Mouse (Mus musculus) Muller cell, postnatal 12 days (primary cell): ENCODE results near the gene Ift88.

Experiments used
- DNase-seq: peaks from one replicate; pipeline ENCODE4 v3.0.0-alpha.2; 2015; ENCODE audit errors: inconsistent ontology term

Ift88 gene

DNA sequence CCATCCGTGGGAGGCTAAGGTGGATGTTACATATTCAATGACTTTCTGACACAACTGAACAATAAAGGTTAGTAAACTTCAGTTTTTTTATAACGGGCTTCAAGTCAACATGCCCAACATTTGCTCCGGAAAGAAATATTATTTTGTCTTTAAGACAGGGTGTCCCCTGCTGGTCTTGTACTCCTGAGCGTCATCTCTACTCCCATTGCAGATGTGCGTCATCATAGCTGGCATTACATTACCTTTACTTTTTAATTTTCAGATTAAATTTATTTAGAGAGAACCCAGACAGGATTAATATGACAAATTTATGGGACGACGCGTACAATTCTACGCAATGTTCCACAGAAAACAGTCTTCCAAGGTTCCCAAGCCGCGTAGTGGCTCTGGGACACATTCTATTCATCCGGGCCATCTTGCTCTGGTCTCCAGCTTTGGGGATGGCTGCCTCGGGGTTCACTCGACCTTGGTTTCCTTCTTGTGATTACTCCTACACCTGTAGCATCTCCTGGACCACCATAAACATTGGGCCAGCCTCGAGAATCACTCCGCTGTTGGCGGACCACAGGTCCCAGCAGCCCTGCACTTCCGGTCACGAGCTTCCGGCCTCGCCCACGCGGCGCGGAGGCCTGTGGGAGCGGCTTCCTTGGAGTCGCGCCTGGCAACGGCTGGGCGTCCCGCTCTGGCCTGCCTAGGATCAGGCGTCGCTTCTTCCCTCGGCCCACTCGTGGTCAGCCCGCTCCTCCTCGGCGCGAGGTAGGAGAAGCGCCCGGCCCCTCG, at the start of gene Ift88:
Gene Ift88, plus strand, starts transcription at position 631 of the 780 bp plus-strand sequence.
- peak; percentile 97 for DNase-seq

DNA sequence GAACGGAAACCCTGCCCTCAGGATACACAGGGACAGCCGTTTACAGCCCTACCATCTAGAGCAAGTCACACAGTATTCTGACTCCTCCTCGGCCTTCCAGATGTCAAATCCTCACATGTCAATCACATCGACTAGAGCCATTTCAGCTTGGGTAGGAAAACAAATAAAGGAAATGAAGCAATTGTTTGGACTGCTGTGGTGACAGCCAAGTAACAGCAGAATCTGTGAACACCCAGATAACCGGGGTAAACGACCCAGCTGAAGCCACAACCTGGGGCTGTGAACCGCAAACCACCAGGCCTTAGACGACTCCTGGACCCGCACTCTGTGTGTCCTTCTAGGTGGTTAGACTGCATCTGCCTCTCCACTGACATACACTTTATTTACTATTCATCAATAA, 48.7 kb upstream of the Ift88 start:
- DNase-seq, result no peak

DNA sequence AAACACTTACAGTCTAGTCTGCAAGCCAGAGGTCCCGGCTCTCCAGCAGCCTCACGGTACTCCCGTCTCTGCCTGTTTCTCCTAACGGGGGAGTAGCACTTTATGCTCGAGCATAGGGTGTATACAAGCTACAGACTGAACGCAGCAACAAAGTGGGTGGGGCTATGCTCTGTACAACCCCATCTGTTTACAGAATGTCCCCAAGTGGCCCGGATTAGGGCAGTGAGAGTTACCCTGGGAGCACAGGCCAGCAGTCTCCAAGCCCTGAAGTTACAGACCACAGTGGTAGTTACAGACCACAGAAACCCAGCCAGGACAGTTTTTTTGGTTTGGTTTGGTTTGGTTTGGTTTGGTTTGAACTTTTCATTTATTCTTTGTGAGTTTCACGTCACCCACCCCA, 47.8 kb upstream of the Ift88 start:
- DNase-seq, result no peak

DNA sequence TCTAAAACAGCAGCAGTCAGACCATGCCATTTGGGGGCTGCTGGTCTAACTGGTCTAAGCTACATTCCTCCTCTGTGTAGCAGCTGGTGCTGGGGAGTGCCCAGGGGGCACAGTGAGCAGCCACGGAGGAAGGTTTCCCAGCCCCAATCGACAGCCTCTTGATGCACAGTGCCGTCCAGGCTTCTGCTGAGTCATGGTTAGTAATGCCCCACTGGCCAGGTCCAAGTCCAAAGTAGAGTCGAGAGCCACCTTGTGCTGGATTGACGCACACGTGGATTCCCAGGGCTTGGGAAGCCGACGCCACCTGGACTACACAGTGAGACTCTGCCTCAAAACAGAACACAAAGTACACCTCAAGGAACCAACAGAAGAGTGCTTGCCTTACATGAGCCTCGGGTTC, 46.9 kb upstream of the Ift88 start:
- DNase-seq, result no peak

DNA sequence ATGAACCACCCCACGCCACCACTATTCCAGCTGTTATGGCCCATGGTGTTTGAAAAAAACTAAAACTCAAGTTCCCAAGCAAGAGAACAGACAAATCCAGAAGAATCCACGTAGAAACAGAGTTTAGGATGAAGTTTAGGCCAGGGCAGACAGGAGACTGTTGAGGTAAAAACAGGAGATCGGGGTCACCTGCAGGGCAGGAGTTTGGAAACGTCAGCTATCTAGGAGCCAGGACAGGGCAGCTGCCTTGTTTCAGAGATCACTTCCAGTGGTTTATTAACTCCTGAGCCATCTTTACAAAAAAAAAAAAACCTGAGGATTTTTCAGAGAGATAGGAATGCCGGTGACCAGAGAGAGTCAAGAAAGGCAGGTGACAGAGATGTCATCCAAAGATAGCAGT, 46.3 kb upstream of the Ift88 start:
- no peak for DNase-seq

DNA sequence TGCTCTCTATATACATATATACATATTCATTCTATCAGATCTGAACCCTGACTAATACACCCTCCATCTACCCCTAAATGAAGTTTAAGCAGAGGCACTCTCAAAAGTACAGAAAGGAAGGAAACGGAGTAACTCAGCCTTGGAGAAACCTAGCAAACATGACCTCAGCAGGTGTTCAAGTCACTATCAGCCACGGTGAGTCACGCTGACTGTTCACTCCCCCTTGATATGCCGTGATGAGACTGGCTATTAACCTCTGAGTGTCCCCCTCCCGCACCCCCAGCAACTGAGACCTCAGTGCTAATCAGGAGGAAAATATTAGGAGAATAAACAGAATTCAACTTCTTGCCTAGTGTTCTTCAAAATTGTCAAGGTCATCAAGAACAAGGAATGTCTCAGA, 38.2 kb upstream of the Ift88 start:
- DNase-seq, result no peak

DNA sequence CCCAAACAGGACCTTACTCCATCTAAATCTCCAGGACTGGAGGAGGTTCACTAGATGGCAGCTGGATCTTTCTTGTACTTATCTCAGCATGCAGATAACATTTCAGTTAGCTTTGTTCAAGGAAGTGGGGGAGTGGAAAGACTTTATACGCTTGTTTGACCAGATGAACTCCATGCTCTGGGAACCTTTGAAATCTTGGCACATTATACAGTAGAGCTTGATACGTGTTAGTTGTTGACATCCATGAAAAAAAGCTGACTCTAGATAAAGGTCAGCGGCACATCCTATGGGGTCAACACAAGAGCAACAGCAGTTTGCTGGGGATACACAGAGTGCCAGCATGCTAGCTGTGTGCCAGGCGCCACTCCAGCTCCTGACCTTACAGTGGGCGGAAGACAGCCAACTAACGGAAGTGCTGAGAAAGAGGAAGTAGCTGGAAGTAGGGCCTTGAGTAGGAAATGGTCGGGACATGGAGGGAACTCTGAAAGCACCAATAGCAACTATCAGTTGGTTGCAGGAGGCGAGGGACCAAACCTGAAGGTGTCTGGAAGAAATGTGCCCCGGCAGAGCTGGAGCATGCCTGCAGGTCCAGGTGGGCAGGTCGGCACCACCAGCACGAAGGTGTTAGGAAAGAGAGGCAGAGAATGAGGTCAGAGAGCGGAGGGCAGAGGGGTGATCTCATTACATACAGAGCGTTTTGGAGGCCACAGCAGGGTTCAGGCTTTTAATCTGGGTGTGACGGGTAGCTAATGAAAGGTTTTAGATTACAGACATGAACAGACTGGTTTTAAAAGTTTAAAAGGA, 36.9 kb upstream of the Ift88 start:
- DNase-seq, result no peak

DNA sequence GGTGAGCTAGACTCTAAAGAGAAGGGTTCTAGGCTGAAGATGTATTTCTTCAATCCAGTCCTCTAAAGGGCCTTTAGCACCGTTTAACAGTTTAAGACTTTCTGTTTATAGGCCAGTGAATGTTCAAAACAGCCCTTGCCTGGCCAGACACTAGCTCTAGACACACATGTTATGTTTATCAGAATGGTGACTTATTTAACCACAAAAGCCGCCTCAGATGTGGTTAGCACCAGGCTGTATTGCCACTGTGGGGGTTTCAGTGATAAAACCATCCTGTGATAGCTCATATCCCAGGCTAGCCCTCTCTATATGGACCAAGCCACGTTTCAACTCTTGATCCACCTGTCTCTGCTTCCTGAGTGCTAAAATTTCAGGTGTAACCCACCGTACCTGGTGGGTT, 32.2 kb upstream of the Ift88 start:
- DNase-seq, result no peak

DNA sequence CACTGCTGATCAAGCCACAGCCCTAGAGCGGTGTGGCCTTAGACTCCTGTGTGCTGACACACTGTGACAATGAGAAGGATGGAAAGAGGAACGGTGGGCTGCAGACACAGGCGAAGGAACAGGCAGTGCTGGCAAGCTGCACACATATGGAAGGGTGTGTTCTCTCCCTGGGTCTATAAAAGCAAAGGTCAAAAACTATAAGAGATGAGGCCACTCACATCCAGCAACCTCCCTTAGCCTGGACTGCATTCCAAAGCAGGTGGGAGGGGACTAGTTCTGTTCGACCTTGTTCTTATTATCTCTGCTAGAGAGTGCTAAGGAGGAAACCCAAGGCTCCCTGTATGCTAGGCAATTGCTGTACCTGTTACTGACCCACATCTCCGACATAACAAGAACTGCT, 31.6 kb upstream of the Ift88 start:
- DNase-seq, result no peak

DNA sequence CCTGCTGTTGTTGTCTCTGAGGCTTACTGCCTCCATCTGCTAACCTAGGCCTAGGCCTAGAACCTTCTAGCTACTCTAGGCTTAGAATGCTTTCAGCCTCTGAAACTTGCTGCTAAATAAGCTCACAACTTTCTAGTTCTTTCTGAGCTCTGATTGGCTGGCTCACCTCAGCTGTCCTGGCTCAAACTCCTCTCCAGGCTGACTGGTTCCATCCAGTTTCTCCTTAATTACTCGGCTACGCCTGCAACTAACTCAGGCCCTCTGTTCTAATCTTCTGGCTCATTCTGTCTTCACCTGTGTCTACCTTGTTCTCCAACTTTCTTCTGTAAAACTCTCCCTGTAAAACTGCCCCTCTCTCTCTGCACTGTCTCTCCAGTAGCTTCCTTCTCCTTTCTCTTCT, 28.4 kb upstream of the Ift88 start:
- DNase-seq, result no peak

DNA sequence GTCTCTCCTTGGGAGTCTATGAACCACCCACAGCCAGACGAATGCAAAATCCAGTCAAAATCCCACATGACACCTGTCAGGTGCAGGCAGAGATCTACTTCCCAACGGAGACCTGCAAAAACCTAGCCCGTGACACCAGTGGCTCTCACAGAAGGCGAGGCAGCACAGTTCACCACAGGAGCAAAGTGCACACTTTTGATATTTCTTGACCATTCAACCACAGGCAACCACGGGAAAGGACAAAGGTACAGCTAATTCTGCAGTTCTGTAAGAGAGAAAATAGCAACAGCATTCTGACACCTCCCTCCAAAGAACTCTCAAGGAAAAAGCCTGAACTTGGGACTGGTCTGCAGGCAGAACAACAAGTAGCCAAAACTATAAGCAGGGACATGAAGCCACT, 26.6 kb upstream of the Ift88 start:
- DNase-seq, result no peak

DNA sequence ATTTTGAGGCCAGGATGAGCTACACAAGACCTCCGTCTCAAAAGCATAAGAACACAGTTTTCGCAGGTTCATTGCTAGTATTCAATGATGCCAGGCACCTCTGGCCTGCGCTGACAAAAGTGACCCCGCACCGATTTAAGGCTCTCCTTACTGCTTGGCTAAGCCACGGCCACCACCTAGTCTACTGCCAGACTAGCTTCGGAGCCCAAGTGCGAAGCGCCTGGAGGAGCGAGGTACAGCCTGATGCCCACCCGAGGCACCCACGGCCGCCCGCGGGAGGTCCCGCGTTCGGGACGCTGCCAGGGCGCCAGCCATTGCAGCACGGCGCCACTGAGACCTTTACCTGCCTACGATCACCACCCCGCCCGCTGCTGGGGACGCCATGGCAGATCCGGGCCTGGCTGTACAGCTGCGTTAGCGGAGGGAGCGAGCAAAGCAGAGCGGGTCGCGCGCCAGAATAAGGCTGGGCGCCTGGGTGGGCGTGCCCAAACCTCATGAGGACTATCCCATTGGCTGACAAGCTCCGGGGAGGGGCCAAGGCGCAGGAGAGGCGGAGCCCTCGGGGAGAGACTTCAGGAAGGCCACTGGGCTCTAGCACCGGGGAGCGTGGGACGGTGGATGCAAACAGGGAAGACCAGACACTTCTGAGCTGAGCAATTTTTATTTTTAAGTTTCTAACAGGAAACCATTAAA, 25.7 kb upstream of the Ift88 start, which contains the start of gene Cryl1:
Gene Cryl1, minus strand, starts transcription at position 465 of the 693 bp plus-strand sequence.
- peak; percentile 98 for DNase-seq

DNA sequence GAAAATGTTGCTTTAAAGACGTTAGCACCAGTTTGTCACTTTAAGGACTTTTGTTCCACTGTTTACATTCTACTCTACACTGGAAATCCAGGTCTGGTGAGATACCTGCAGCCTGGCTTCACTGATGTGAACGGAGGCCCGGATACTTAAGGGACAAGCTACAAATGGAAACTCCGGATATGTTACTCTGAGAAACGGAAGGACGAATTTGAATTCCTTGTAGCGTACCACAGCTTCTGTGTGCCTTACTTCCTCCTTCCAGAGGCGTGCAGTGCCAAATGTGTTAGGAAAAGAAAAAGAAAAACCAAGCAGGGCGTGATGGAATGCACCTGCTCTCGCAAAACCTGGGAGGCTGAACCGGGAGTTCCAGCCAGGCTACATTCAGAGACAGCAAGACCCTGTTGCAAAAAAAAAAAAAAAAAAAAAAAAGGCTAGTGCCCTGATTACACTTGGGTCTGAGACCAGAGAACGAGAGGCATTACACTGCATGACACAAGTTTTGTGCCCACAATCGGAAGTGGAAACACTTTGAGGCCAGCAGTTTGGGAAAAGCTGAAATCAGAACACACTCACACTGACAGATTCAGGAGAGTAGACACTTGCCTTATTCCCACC, 24.9 kb upstream of the Ift88 start:
- DNase-seq, result peak; percentile 65

DNA sequence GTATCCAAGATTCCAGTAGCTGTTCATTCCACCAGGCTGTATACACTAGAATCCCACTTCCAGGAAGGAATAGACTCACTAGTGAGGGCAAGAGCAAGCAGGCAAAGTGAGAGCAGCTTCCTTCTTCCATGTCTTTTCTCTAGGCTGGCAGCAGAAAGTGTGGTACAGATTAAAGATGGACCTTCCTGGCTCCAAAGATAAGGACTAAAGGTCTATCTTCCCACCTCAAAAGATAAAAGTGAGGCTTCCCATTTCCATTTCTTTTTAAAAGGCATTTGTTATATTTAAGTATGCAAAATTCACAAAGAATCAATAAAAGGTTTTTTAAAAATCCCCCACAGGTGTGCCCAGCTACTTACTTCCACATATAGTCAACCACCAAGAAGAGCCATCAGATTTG, 21.0 kb upstream of the Ift88 start:
- no peak for DNase-seq

DNA sequence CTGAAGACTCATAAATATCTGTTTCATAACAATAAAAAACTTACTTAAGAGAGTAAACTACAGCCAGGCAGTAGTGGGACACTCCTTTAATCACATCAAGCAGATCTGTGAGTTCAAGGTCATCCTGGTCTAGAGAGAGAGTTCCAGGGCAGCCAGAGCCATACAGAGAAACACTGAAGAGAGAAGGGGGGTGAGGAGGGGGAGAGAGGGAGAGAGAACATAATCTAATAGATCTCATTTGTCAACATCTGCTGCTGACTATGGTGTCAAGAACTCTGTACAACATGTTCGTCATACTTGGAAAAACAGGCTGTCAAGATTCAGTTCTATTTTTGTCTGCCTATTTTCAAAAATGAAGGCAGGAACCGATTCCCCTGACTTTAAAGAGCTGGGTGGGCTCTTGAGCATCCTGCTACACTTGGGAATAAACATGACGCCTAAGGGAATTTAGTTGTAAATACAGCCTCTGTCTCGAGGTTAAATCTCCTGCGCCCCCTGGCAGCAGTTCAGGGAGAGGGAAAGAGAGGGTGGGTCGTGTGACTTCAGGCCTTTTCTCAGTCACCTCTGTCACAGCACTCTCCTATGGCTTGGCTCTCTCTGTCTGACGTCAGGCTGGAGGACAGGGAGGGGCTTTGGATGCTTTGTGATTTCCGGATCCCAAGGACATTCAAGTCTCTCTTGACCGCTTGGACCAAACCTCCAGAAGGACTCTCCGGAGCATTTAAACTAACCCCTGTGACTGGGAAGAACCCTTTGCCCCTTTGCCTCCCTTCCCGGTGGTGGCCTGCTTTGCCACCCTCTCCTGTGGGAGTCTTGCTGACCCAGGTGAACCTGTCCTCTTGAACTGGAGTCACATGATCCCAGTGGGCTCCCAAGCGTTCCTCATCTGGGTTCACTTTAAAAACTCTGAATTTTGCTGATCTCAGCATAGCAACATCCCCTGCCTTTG, 16.5 kb upstream of the Ift88 start:
- peak; percentile 27 for DNase-seq

DNA sequence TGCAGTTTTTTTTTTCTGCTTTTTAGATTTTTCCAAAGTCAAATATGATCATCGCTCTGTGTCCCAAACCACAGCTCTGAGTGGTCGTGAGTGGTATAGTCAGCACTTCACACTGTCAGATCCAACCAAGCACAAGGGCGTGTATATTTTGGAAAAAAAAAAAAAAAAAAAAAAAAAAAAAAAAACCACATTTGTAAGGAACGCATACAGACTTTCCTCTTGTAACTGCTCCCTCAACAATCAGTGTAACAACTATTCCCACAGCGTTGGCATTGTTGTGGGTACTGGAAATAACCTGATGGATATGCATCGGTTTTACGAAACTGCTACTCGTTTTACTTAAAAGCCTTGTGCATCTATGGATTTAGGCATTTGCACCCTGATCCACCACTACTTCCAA, 15.8 kb upstream of the Ift88 start:
- DNase-seq, result no peak

DNA sequence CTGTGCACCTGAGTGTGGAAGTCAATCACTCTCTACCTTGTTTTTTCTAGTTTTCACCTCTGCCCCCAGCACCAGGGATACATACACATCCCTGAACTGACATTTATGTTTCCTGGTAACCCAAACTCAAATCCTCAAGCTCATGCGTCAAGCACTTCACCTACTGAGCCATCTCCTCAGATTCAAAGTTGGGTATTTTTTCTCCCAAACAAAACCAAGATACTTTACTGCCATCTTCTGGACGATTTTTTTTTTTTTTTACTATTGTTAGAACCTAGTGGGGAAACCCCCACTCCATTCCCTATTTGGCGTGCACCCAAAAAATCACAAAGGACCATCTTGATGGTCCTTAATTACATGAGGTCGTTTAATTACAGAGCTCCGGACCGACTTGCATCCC, 14.8 kb upstream of the Ift88 start:
- peak; percentile 32 for DNase-seq

DNA sequence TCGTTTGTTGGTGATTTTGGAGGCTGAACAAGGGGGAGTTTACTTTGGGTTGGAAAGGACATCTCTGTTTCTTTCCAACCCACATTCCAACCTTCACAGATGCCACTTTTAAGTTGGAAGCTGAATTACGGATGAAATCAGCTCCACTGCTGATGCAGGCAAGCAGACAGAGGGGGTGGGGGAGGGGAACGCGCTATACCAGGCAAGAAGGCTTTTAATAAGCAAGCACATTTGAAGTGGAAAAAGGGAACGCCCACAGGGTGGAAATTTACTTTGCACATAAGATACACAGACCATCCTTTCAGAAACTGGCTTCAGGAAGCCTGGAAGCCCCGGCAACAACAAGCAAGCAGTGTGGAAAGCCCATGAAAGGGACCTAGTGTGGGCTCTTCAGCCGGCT, 11.7 kb upstream of the Ift88 start:
- DNase-seq, result no peak

DNA sequence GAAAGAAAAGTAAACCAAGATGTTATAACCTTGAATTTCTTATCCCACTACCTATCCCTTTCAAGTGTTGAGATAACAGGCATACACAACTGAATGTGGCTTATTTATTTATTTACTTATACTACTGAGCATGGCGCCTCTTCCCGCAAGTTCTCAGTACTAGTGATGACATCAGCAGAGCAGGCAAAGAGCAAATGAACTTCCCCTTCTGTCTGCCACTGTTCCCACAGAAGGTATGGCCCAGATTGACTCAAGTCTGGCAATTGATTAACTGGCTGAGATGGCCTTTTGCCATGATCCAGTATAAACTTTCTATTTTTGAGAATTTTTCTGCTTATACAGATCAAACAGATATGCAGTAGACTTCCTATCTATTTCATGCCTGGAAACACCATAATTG, 6.7 kb upstream of the Ift88 start:
- DNase-seq, result no peak

DNA sequence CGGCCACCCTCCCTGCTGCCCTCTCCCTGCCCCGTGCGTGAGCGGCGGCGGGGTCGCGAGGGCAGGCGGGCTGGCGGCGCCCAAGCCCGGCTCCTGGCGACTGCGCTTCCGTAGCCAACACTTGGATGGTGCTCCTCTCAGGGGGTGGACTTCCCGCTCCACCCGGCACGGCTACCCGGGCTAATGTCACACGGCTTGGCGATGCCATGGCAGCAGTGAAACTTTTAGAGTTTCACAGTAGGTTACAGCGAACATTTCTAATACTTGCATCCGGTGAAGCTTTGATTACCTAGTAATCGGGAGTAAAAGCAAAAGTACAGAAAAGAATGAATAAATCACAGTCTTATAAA, 325 bp downstream of the Ift88 start:
- DNase-seq, result no peak

DNA sequence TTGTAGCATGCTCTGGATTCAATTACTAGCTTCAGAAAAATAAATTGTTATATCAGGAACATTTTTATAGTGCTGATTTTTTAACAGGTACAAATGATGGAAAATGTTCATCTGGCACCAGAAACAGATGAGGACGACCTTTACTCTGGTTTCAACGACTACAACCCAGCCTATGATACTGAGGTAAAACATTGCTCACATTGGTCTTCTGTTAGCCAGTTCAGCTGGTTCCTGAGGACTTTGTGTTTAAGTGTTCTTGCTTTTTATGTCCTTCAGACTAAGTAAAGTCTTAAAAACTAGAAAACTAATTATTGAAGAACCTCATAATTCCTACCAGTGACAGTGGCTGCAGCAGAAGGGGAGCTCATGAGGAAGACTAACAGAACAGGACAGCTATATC, 6.6 kb downstream of the Ift88 start:
- no peak for DNase-seq
